Mouse (Mus musculus): ENCODE measurements around the gene Fbxw7. TPM values are rescaled to one million over a fixed set of nuclear protein-coding genes. Genes with fewer than 3 reads are reported as not detected.

Gene Fbxw7
- 9.4 and 11.5 TPM in 2 replicates for polyA plus RNA-seq (2015; fragmentation: Nextera tagmentation; extraction: Ambion mirVana)

GRCm38 (mm10) chr3:84814762-84815381 is at the start of gene Fbxw7:
Gene Fbxw7 (plus strand): TSS chr3:84815268.

Other genes starting within 250 kb of the Fbxw7 start
- gene Arfip1, start 232.6 kb upstream of the Fbxw7 start, polyA plus RNA-seq (2015; fragmentation: Nextera tagmentation; extraction: Ambion mirVana): 42.4 and 51.5 TPM in 2 replicates
- 0.97 TPM in 1 of 2 replicates, not detected in the other for gene Tigd4, start 221.7 kb upstream of the Fbxw7 start, polyA plus RNA-seq (2015; fragmentation: Nextera tagmentation; extraction: Ambion mirVana)
- 1.6 and 2.6 TPM in 2 replicates for gene Tmem154, start 149.1 kb upstream of the Fbxw7 start, polyA plus RNA-seq (2015; fragmentation: Nextera tagmentation; extraction: Ambion mirVana)